Mouse (Mus musculus) limb, embryonic 14.5 days (tissue): ENCODE results near the gene Prr5. TPM values are rescaled to one million over a fixed set of nuclear protein-coding genes. Genes with fewer than 3 reads are reported as not detected.

Experiments
- ATAC-seq: fragments of 200-750 bp; cut with Nextera tagmentation; 2 replicates; pipeline ENCODE4 v1.8.0; 2017; ENCODE audit warnings: low read depth, moderate number of reproducible peaks, moderate TSS enrichment; ENCODE audit not compliant: low FRiP score
- DNase-seq: peaks from one replicate; pipeline ENCODE4 v3.0.0-alpha.2; 2015; ENCODE audit warnings: low spot score
- H3K27ac ChIP-seq: fragments of 300-500 bp; sonication (generic); replicated peaks from 2 replicates; pipeline ENCODE4 v1.5.1; 2014; ENCODE audit warnings: low read depth, mild to moderate bottlenecking, low read length, moderate library complexity, mixed read lengths
- H3K27me3 ChIP-seq: fragments of 300-500 bp; sonication (generic); 2 replicates; pipeline ENCODE4 v1.6.1; 2014; ENCODE audit warnings: low read length, mixed read lengths; ENCODE audit not compliant: control insufficient read depth, insufficient read depth
- H3K36me3 ChIP-seq: fragments of 300-500 bp; sonication (generic); 2 replicates; pipeline ENCODE4 v1.6.1; 2014; ENCODE audit warnings: mild to moderate bottlenecking, low read length, moderate library complexity, mixed read lengths; ENCODE audit not compliant: control insufficient read depth, insufficient read depth
- H3K4me1 ChIP-seq: fragments of 300-500 bp; sonication (generic); 2 replicates; pipeline ENCODE4 v1.6.1; 2014; ENCODE audit warnings: antibody characterized with exemption, low read length, mixed read lengths; ENCODE audit not compliant: control insufficient read depth, insufficient read depth
- H3K4me2 ChIP-seq: fragments of 300-500 bp; sonication (generic); replicated peaks from 2 replicates; pipeline ENCODE4 v1.6.1; 2014; ENCODE audit warnings: low read depth, mild to moderate bottlenecking, low read length, moderate library complexity; ENCODE audit not compliant: severe bottlenecking
- H3K4me3 ChIP-seq: fragments of 300-500 bp; sonication (generic); replicated peaks from 2 replicates; pipeline ENCODE4 v1.5.1; 2014; ENCODE audit warnings: low read length
- H3K9ac ChIP-seq: fragments of 300-500 bp; sonication (generic); 2 replicates; pipeline ENCODE4 v1.6.1; 2014; ENCODE audit warnings: mild to moderate bottlenecking, low read depth, low read length, moderate library complexity; ENCODE audit not compliant: severe bottlenecking
- H3K9me3 ChIP-seq: fragments of 300-500 bp; sonication (generic); 2 replicates; pipeline ENCODE4 v1.6.1; 2016; ENCODE audit warnings: low read length; ENCODE audit not compliant: control insufficient read depth
- POLR2A ChIP-seq: fragments of 200-500 bp; IDR thresholded peaks from 2 replicates; pipeline ENCODE4 v1.8.0; 2012; ENCODE audit warnings: inconsistent platforms, mild to moderate bottlenecking, moderate library complexity, borderline replicate concordance; ENCODE audit not compliant: insufficient read depth, insufficient read length; ENCODE audit errors: extremely low read depth
- WGBS: fragments of 180-500 bp; shearing (Covaris S2); extraction: QIAGEN DNeasy Blood & Tissue Kit; methylation state at CpG from one replicate; pipeline ENCODE4 v1.1.7; 2014; 5-methylcytosine and 5-hydroxymethylcytosine counted together
- polyA plus RNA-seq, 2 experiments: library from polyadenylated mRNA; depleted of rRNA in 1 of 2; stranded (reverse) in 1 of 2; unstranded in 1 of 2; fragments of >200 nt; fragmentation: Nextera tagmentation in 1 of 2; extraction: Ambion mirVana in 1 of 2; gene quantifications; 2 replicates each; pipeline versions ENCODE4 v1.2.1 to v1.2.3; 2012 to 2014

The Prr5 gene
- polyA plus RNA-seq, 2 experiments: 29.7 to 41.4 TPM

DNA sequence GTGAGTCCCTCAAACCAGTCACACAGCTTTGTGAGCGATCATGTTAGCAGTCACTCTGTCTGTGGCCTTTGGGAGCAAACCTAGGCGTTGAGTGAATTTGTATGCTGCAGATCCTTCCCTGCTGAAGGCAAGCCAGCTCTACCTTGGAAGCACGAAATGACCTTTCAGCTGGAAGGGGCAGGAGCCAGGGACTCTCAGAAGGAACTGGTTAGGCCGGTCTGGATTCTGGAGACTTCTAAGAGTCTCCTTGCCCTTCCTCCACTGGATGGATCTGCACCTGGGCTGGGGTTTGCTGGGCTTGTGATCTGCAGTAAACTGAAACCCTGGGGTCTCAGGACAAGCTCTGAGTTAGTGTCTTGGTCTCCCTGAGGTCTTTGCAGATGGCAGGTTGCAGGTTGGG is 54.8 kb downstream of the Prr5 start:
- no peaks in the 10 kb centered on the region for H3K9me3 ChIP-seq
- no peak for ATAC-seq
- H3K27ac ChIP-seq: no peak overlapping the region
- no peaks in the 10 kb centered on the region for H3K36me3 ChIP-seq
- WGBS: 44% methylated on average over 4 of the region's 4 CpGs
- H3K4me3 ChIP-seq: no peak overlapping the region
- no peak overlapping the region for H3K4me2 ChIP-seq
- 0 out of 2 replicates have a peak, but pooled peaks cover 3% of the 10 kb centered on the region for H3K27me3 ChIP-seq
- no peak for DNase-seq
- H3K9ac ChIP-seq: no peak overlapping the region
- TF ChIP-seq POLR2A: no peak
- peaks cover 19% of the 10 kb centered on the region for H3K4me1 ChIP-seq

DNA sequence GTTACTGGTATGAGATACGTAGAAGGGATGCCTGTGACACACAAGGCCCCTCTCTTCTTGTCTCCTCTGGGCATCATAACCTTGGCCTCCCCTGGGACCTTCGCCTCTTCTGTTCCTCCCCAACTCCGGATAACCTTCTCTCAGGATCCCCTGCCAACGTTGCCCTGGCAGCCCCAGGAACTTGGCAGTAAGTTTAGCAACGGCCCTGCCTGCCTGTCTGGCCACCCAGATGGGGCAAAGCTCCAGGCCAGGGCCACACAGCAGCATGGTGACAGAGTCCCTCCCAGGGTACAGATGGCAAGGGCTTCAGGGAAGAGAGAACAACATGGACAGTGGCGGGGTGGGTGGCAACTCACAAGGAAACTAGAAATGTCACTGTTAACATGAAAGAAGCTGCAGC is 60.3 kb downstream of the Prr5 start:
- no peak overlapping the region for H3K9ac ChIP-seq
- 67% methylated on average over 6 of the region's 6 CpGs for WGBS
- peaks cover 3% of the 10 kb centered on the region; the same call in 1 of the 2 replicates for H3K4me1 ChIP-seq
- H3K36me3 ChIP-seq: no peaks in the 10 kb centered on the region
- no peaks in the 10 kb centered on the region for H3K9me3 ChIP-seq
- no peaks in the 10 kb centered on the region for H3K27me3 ChIP-seq
- no peak overlapping the region for H3K27ac ChIP-seq
- ATAC-seq: no peak
- H3K4me2 ChIP-seq: no peak overlapping the region
- no peak overlapping the region for H3K4me3 ChIP-seq
- no peak for DNase-seq
- no peak for TF ChIP-seq POLR2A

DNA sequence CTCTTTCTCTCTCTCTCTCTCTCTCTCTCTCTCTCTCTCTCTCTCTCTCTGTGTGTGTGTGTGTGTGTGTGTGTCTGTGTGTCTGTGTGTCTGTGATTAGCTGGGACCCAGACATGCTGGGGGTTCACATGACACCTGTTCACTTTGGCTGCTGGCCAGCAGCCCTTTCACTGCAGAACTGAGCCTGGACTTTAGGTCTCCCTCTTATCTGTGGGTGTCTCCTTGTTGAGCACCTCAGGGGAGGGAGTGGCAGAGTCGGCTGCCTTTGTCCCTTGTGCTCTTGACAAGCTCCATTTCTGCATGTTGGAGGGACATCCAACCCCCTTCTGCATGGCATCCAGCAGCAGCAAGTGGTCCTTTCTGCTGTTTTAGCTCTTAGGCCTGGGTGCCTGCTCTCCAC is 61.5 kb downstream of the Prr5 start:
- no peaks in the 10 kb centered on the region for H3K9me3 ChIP-seq
- H3K4me1 ChIP-seq: peaks cover 3% of the 10 kb centered on the region; the same call in 1 of the 2 replicates
- H3K27ac ChIP-seq: no peak overlapping the region
- no peaks in the 10 kb centered on the region for H3K36me3 ChIP-seq
- H3K4me3 ChIP-seq: no peak overlapping the region
- H3K27me3 ChIP-seq: no peaks in the 10 kb centered on the region
- no peak overlapping the region for H3K4me2 ChIP-seq
- ATAC-seq: no peak
- 50% methylated on average over 1 of the region's 1 CpGs for WGBS
- no peak for TF ChIP-seq POLR2A
- H3K9ac ChIP-seq: no peak overlapping the region
- DNase-seq: no peak

DNA sequence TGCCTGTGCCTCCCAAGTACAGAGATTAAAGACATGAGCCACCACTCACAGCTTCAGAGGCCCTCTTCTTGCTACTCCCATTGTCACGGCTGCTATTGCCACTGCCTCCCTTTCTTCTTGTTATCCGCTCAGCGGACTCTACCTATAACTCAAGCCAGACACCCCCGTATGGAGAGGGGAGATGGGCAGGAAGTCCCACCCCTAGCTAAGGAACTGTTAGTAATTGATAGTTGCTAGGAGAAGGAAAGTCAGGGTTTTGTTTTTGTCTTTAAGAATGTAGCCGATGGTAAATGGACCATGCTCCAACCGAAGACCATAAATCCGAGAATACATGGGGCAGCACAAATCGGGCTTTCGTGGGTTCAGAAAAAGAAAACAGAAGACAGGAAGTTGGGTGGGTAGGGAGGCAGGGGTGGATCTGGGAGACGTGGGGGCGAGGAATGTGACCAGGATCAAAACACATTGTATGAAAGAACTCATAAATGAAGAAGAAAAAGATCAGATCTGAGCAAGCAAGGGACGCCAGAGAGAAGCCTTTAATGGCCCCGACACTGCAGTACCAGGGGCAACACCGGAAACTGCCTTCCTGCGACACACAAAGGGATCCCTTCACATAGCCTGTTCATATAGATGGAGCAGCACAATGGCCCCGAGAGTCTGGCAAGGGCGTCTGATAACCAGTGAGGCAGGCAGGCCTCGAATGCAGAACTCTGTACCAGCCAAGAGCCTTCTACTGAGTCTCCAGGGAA is 62.4 kb downstream of the Prr5 start:
- no peak for TF ChIP-seq POLR2A
- H3K9me3 ChIP-seq: no peaks in the 10 kb centered on the region
- 64% methylated on average over 18 of the region's 18 CpGs for WGBS
- no peak overlapping the region for H3K4me2 ChIP-seq
- H3K36me3 ChIP-seq: no peaks in the 10 kb centered on the region
- H3K4me1 ChIP-seq: peaks cover 3% of the 10 kb centered on the region; the same call in 1 of the 2 replicates
- no peak for ATAC-seq
- no peak overlapping the region for H3K4me3 ChIP-seq
- H3K27me3 ChIP-seq: no peaks in the 10 kb centered on the region
- no peak for DNase-seq
- H3K27ac ChIP-seq: no peak overlapping the region
- no peak overlapping the region for H3K9ac ChIP-seq

DNA sequence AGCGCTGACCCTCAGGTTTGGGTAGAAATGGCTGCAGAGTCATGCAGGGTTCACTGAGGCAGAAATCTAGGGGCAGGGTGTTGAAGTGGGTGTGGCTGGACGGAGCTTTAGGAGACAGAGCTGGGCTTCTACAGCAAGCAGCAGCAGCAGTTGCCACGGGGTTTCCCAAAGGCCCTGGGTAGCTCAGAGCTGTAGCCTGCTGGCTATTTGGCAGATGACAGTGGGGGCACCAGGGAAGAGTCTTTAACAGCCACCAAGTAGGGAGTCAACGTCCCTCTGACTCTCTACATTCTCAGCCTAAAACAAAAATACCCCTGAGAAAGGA is 63.0 kb downstream of the Prr5 start:
- Histone ChIP-seq H3K27ac (no peak overlapping the region), H3K9me3 (no peaks in the 10 kb centered on the region), H3K4me1 (peaks cover 3% of the 10 kb centered on the region; the same call in 1 of the 2 replicates), H3K4me2 (no peak overlapping the region), H3K9ac (no peak overlapping the region), H3K4me3 (no peak overlapping the region), H3K36me3 (no peaks in the 10 kb centered on the region), H3K27me3 (no peaks in the 10 kb centered on the region)
- WGBS: 66% methylated on average over 4 of the region's 4 CpGs
- no peak for ATAC-seq
- DNase-seq: no peak
- no peak for TF ChIP-seq POLR2A
